Mouse (Mus musculus) MEL (cell line): ENCODE measurements around the gene March5.
A peak's percentile ranks its signal among the peaks of the same experiment; 100 is the strongest.

Source experiments
- CTCF ChIP-seq, 3 experiments: IDR thresholded peaks in 2 of 3; conservative IDR thresholded peaks in 1 of 3; 2 replicates each; pipeline ENCODE4 v1.5.1; 2011 to 2012; ENCODE audit warnings: low read length in 3 of 3, low read depth in 2 of 3, mild to moderate bottlenecking in 2 of 3, improper control_type of control experiment in 1 of 3, inconsistent platforms in 1 of 3, mixed read lengths in 1 of 3, moderate library complexity in 1 of 3; ENCODE audit not compliant: control insufficient read depth in 1 of 3, insufficient read depth in 1 of 3, poor library complexity in 1 of 3, severe bottlenecking in 1 of 3
- E2F4 ChIP-seq: IDR thresholded peaks from 2 replicates; pipeline ENCODE4 v1.6.1; 2011; ENCODE audit warnings: low read depth, low read length, improper control_type of control experiment, borderline replicate concordance
- EP300 ChIP-seq, 2 experiments: IDR thresholded peaks; 2 replicates each; pipeline ENCODE4 v1.6.1; 2011; ENCODE audit warnings: improper control_type of control experiment in 2 of 2, low read length in 2 of 2, low read depth in 1 of 2, mild to moderate bottlenecking in 1 of 2
- MAZ ChIP-seq: IDR thresholded peaks from 2 replicates; pipeline ENCODE4 v1.6.1; 2012; ENCODE audit warnings: low read depth, mild to moderate bottlenecking, inconsistent platforms, low read length, improper control_type of control experiment
- MXI1 ChIP-seq: IDR thresholded peaks from 2 replicates; pipeline ENCODE4 v1.6.1; 2011; ENCODE audit warnings: mild to moderate bottlenecking, low read depth, low read length, improper control_type of control experiment
- POLR2A ChIP-seq, 2 experiments: IDR thresholded peaks; 2 replicates each; pipeline ENCODE4 v1.6.1; 2011 to 2012; ENCODE audit warnings: low read length in 2 of 2, mild to moderate bottlenecking in 2 of 2, control low read depth in 1 of 2, improper control_type of control experiment in 1 of 2, low read depth in 1 of 2, moderate library complexity in 1 of 2; ENCODE audit not compliant: control insufficient read depth in 1 of 2, insufficient read depth in 1 of 2, poor library complexity in 1 of 2
- USF1 ChIP-seq: IDR thresholded peaks from 2 replicates; pipeline ENCODE4 v1.6.1; 2014; ENCODE audit warnings: low read depth, mild to moderate bottlenecking, inconsistent platforms, low read length, improper control_type of control experiment, moderate library complexity

DNA sequence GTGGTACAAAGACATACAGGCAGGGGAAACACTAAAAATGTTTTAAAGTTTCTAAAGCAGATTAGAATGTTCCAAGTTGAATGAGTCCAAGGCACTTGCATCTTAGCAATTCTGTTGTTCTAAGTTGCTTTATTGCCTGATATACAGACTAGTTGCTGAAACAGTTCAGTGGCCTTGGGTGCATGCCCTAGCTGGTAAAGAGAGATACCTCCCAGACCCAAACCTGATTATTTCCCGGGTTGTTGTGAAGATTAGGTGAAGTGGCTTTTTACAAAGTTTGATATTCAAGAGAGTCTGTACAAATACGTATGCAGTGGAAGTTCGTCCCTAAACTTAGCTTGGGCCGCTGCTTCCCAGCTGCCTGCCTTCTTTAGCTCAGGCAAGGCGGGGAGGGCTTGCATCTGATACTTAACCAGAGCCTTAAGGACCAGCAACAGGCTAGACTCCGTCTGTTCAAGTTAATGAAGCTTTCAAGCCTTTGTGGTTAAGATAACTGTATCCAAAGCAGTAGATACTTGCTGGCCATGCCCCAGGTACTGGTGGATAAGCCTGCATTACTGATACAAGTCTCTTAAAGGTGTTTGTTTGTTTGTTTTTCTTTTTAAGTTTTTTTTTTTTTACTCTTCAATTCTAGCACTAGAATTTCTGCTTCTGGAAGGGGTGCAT, 18.0 kb downstream of the March5 start:
- TF ChIP-seq USF1, result no peak
- no peak for TF ChIP-seq POLR2A (IDR thresholded peaks at IDR 0.05; ENCODE audit: control insufficient read depth in 1 of 2, insufficient read depth in 1 of 2, low read depth in 1 of 2, low read length in 2 of 2, poor library complexity in 1 of 2)
- no peak; the same call in 1 of the 2 replicates for TF ChIP-seq MXI1
- no peak for TF ChIP-seq E2F4
- no peak for TF ChIP-seq CTCF (IDR thresholded peaks at IDR 0.05 in 2 of 3, conservative IDR thresholded peaks at IDR 0.05 in 1 of 3; ENCODE audit: control insufficient read depth in 1 of 3, insufficient read depth in 1 of 3, low read depth in 2 of 3, low read length in 3 of 3, poor library complexity in 1 of 3, severe bottlenecking in 1 of 3)
- TF ChIP-seq EP300 (IDR thresholded peaks at IDR 0.05; ENCODE audit: low read depth in 1 of 2, low read length in 2 of 2), result peak; percentile 48 to 54; a peak in 3 of 4 replicates
- TF ChIP-seq MAZ, result no peak
